ENCODE assay signal across 21 mouse cellular contexts in genomic region chr9:103925486-103925885, GRCm38 (mm10).
A peak's percentile ranks its signal among the peaks of the same experiment; 100 is the strongest.
DNase-seq lines count a peak whose midpoint lies in the region; ATAC-seq and TF ChIP-seq lines count a peak whose summit lies in the region.
"Had no signal": no experiment of that assay in that cellular context is flagged by ENCODE, and none has a peak within 500 bp of the region (broad histone marks: within the 10 kb centered on the region; RNA-seq: fewer than 3 reads in every experiment).

No protein-coding gene starts in this region.

- no peaks in the 10 kb centered on the region for H3K36me3 ChIP-seq in heart, embryonic 11.5 days (ENCODE audit: control insufficient read depth, insufficient read depth, low read length)
- H3K36me3 ChIP-seq in kidney, embryonic 16.5 days (ENCODE audit: insufficient read depth, low read length), result no peaks in the 10 kb centered on the region
- no peaks in the 10 kb centered on the region for H3K36me3 ChIP-seq in lung, embryonic 14.5 days (ENCODE audit: insufficient read depth)
- H3K36me3 ChIP-seq: embryonic facial prominence, embryonic 10.5 days; limb, embryonic 15.5 days; stomach, embryonic 15.5 days had no signal

- H3K27me3 ChIP-seq in heart, embryonic 11.5 days (ENCODE audit: control insufficient read depth, insufficient read depth, low read length), result no peaks in the 10 kb centered on the region
- H3K27me3 ChIP-seq in kidney, embryonic 16.5 days (ENCODE audit: insufficient read depth, low read length), result no peaks in the 10 kb centered on the region
- no peaks in the 10 kb centered on the region for H3K27me3 ChIP-seq in lung, embryonic 14.5 days (ENCODE audit: insufficient read depth, low read length)
- H3K27me3 ChIP-seq: limb, embryonic 15.5 days; stomach, embryonic 15.5 days had no signal

- H3K4me2 ChIP-seq in heart, embryonic 11.5 days, result no peak overlapping the region
- H3K4me2 ChIP-seq in kidney, embryonic 16.5 days (replicated peaks; ENCODE audit: low read depth, low read length), result no peak overlapping the region
- no peak overlapping the region for H3K4me2 ChIP-seq in lung, embryonic 14.5 days
- H3K4me2 ChIP-seq: limb, embryonic 15.5 days; stomach, embryonic 15.5 days had no signal

- no peak for TF ChIP-seq CTCF in lung, embryonic 14.5 days (IDR thresholded peaks at IDR 0.05; ENCODE audit: low read depth)
- no peak for TF ChIP-seq CTCF in lung, adult 2 months (IDR thresholded peaks at IDR 0.05; ENCODE audit: insufficient read depth, low read length)

- TF ChIP-seq POLR2A in lung, adult 2 months (IDR thresholded peaks at IDR 0.05; ENCODE audit: borderline replicate concordance, extremely low read depth, low read depth, low read length), result no peak

- peak; percentile 81 to 86 for DNase-seq in cerebellum, postnatal 10 days
- DNase-seq in cerebellum, adult 9-10 months, result no peak
- DNase-seq in heart, adult 11 months, result peak; percentile 46
- peak; percentile 41 for DNase-seq in kidney, adult 11 months
- peak; percentile 38 for DNase-seq in lung, embryonic 14.5 days
- DNase-seq in lung, adult 2 months, result no peak
- DNase-seq: adrenal gland, postnatal 10 days; gastrocnemius, postnatal 36 days; kidney, postnatal 10 days; layer of hippocampus, postnatal 36 days; lung, postnatal 4 days; thymus, postnatal 25 days had no signal

- H3K9ac ChIP-seq in heart, embryonic 11.5 days (ENCODE audit: low read depth, low read length), result no peak overlapping the region
- no peak overlapping the region for H3K9ac ChIP-seq in kidney, embryonic 16.5 days (replicated peaks; ENCODE audit: low read length)
- H3K9ac ChIP-seq in lung, embryonic 14.5 days, result no peak overlapping the region
- H3K9ac ChIP-seq: limb, embryonic 15.5 days; liver, embryonic 14.5 days; stomach, embryonic 15.5 days had no signal

- H3K9me3 ChIP-seq in heart, embryonic 11.5 days (replicated peaks; ENCODE audit: control insufficient read depth, low read length), result no peaks in the 10 kb centered on the region
- H3K9me3 ChIP-seq in kidney, embryonic 16.5 days (ENCODE audit: low read length), result no peaks in the 10 kb centered on the region
- no peaks in the 10 kb centered on the region for H3K9me3 ChIP-seq in lung, embryonic 14.5 days (ENCODE audit: low read depth, low read length)
- H3K9me3 ChIP-seq: embryonic facial prominence, embryonic 10.5 days; limb, embryonic 15.5 days; stomach, embryonic 15.5 days had no signal

- no peak for ATAC-seq in heart, embryonic 11.5 days (replicated peaks; ENCODE audit: insufficient number of reproducible peaks, low FRiP score, low TSS enrichment)
- ATAC-seq in kidney, embryonic 16.5 days (ENCODE audit: low FRiP score, low TSS enrichment), result no peak
- ATAC-seq in lung, embryonic 14.5 days (ENCODE audit: insufficient read depth), result no peak
- ATAC-seq: hindbrain, embryonic 16.5 days; intestine, embryonic 16.5 days had no signal

- H3K4me3 ChIP-seq in heart, embryonic 11.5 days (ENCODE audit: low read depth, low read length), result no peak overlapping the region
- H3K4me3 ChIP-seq in kidney, embryonic 16.5 days (ENCODE audit: low read length), result no peak overlapping the region
- H3K4me3 ChIP-seq in lung, embryonic 14.5 days (ENCODE audit: low read depth, low read length), result no peak overlapping the region
- no peak overlapping the region for H3K4me3 ChIP-seq in lung, adult 2 months (replicated peaks; ENCODE audit: extremely low read depth, low read depth, low read length)
- H3K4me3 ChIP-seq: embryonic facial prominence, embryonic 10.5 days; layer of hippocampus, adult 2 months; limb, embryonic 15.5 days; stomach, embryonic 15.5 days had no signal

- WGBS in heart, embryonic 11.5 days (ENCODE audit: insufficient replicate concordance), result 85% methylated on average over 2 of the region's 2 CpGs
- 86% methylated on average over 2 of the region's 2 CpGs for WGBS in kidney, embryonic 16.5 days
- WGBS in lung, embryonic 14.5 days, result 80% methylated on average over 2 of the region's 2 CpGs
- 81% methylated on average over 2 of the region's 2 CpGs for WGBS in lung, adult 2 months

- H3K4me1 ChIP-seq in heart, embryonic 11.5 days (ENCODE audit: control insufficient read depth, insufficient read depth, low read length), result no peaks in the 10 kb centered on the region
- no peaks in the 10 kb centered on the region for H3K4me1 ChIP-seq in kidney, embryonic 16.5 days (ENCODE audit: insufficient read depth, low read length)
- no peaks in the 10 kb centered on the region for H3K4me1 ChIP-seq in lung, embryonic 14.5 days (ENCODE audit: insufficient read depth)
- H3K4me1 ChIP-seq in lung, adult 2 months (ENCODE audit: control insufficient read depth, insufficient read depth, low read length), result no peaks in the 10 kb centered on the region
- H3K4me1 ChIP-seq: limb, embryonic 15.5 days; stomach, embryonic 15.5 days had no signal

- no peak overlapping the region for H3K27ac ChIP-seq in heart, embryonic 11.5 days (ENCODE audit: low read depth, low read length)
- no peak overlapping the region for H3K27ac ChIP-seq in kidney, embryonic 16.5 days (ENCODE audit: low read length)
- no peak overlapping the region for H3K27ac ChIP-seq in lung, embryonic 14.5 days (ENCODE audit: low read depth)
- H3K27ac ChIP-seq: embryonic facial prominence, embryonic 10.5 days; limb, embryonic 15.5 days; liver, embryonic 14.5 days; stomach, embryonic 15.5 days had no signal

Comparison
In these comparisons a context has a peak if more than half of its experiments do, and no peak if none do; other contexts are left out.
1. DNase-seq: peak in cerebellum, postnatal 10 days (2 of 2), heart, adult 11 months (single experiment), kidney, adult 11 months (single experiment) and lung, embryonic 14.5 days (single experiment); none in cerebellum, adult 9-10 months (single experiment) and lung, adult 2 months (single experiment).